ENCODE assay signal across 7 mouse cellular contexts in the genomic region with DNA sequence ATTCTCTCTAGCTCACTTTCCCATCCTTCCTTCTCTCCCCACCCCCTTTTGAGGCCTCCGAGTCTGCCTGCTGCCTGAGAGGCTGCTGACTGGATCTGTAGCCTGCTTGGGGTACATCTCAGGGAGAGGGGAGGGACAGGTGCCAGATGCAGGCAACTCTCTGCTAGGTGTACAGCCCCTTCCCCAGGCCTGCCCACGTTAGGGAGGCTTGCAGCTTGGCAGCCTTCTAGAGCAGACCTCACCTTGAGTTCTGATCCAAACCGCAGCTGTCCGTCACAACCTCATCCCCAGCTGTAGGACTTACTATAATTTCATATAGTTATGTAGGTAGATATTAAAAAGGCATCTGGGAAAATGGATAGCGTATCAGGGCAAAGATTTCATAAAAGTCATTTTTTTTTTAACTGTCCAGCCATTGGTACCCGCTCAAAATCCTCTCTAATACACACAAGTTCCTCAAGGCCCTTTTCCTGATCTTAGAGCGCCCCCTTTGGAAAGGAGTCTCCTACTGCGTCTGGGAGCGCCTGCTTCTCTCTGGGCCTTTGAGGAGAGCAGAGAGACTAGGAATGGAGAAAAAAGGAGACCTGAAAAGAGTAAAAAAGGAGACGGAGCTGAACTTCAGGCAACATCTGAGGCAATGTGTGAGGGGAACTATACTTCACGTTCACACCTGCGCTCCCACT.
DNase-seq lines count a peak whose midpoint lies in the region; ATAC-seq and TF ChIP-seq lines count a peak whose summit lies in the region.

No protein-coding gene starts in this region.

- H3K4me1 ChIP-seq in bone marrow macrophage, adult 2 months (ENCODE audit: control insufficient read depth, insufficient read depth, low read length) = peaks cover 5% of the 10 kb centered on the region
- H3K4me1 ChIP-seq in embryonic facial prominence, embryonic 13.5 days = peaks cover 5% of the 10 kb centered on the region; the same call in 1 of the 2 replicates

- ATAC-seq in embryonic facial prominence, embryonic 13.5 days (ENCODE audit: insufficient number of reproducible peaks, insufficient read depth, low FRiP score, low TSS enrichment, low read depth) = no peak

- DNase-seq in urinary bladder, postnatal 14 days (ENCODE audit: low spot score) = peak; percentile 35
- DNase-seq in urinary bladder, postnatal 10 days (ENCODE audit: low spot score) = no peak
- peak; percentile 16 for DNase-seq in large intestine, adult 2 months (ENCODE audit: low read depth, low spot score)
- DNase-seq in lung, postnatal 10 days = peak; percentile 71
- DNase-seq in testis, postnatal 10 days (ENCODE audit: low spot score) = peak; percentile 66

- 36% methylated on average over 12 of the region's 12 CpGs for WGBS in embryonic facial prominence, embryonic 13.5 days
- WGBS in large intestine, adult 2 months = 45% methylated on average over 12 of the region's 12 CpGs

- TF ChIP-seq POLR2A in bone marrow macrophage, adult 2 months (IDR thresholded peaks at IDR 0.05; ENCODE audit: borderline replicate concordance, low read depth, low read length) = no peak

- H3K9me3 ChIP-seq in embryonic facial prominence, embryonic 13.5 days = no peaks in the 10 kb centered on the region

- H3K9ac ChIP-seq in embryonic facial prominence, embryonic 13.5 days = 0 out of 2 replicates have a peak overlapping the region, but pooled peaks have one; percentile 16

- no peaks in the 10 kb centered on the region for H3K36me3 ChIP-seq in embryonic facial prominence, embryonic 13.5 days

- H3K4me3 ChIP-seq in bone marrow macrophage, adult 2 months (ENCODE audit: insufficient read depth, low read length) = no peak overlapping the region
- no peak overlapping the region for H3K4me3 ChIP-seq in embryonic facial prominence, embryonic 13.5 days

- H3K27ac ChIP-seq in bone marrow macrophage, adult 2 months (ENCODE audit: insufficient read depth, low read depth, low read length) = no peak overlapping the region
- no peak overlapping the region for H3K27ac ChIP-seq in embryonic facial prominence, embryonic 13.5 days

- H3K27me3 ChIP-seq in embryonic facial prominence, embryonic 13.5 days = peaks cover 2% of the 10 kb centered on the region

- no peak overlapping the region for H3K4me2 ChIP-seq in embryonic facial prominence, embryonic 13.5 days

- TF ChIP-seq CTCF in bone marrow macrophage, adult 2 months (IDR thresholded peaks at IDR 0.05; ENCODE audit: low read depth, low read length) = peak; percentile 39
